Mouse (Mus musculus): ENCODE results near the gene Vcl.

GRCm38 (mm10) chr14:20887541-20888085, 41.6 kb upstream of the Vcl start:
- TF ChIP-seq POLR2A (IDR thresholded peaks at IDR 0.05; ENCODE audit: control insufficient read depth, extremely low read depth, insufficient read depth, low read length, poor library complexity): no peak
- no peak for TF ChIP-seq CTCF (IDR thresholded peaks at IDR 0.05; ENCODE audit: borderline replicate concordance, control insufficient read depth, extremely low read depth, insufficient read depth, low read length, poor library complexity)
